In genomic region chr5:52051383-52052071, GRCm38 (mm10) we compare ENCODE assay signal across 10 mouse cellular contexts.
DNase-seq lines count a peak whose midpoint lies in the region; ATAC-seq lines count a peak whose summit lies in the region.
"Had no signal": no experiment of that assay in that cellular context is flagged by ENCODE, and none has a peak within 500 bp of the region (broad histone marks: within the 10 kb centered on the region; RNA-seq: fewer than 3 reads in every experiment).

No protein-coding gene starts in this region.

- intact Hi-C loops in gastrocnemius, postnatal 36 days (cut with DNase I), result no loop called here

- H3K4me1 ChIP-seq in hindbrain, embryonic 13.5 days (replicated peaks), result peaks cover 8% of the 10 kb centered on the region
- H3K4me1 ChIP-seq in hindbrain, embryonic 11.5 days (replicated peaks; ENCODE audit: control insufficient read depth, insufficient read depth, low read length), result no peaks in the 10 kb centered on the region
- H3K4me1 ChIP-seq in heart, embryonic 16.5 days (ENCODE audit: control insufficient read depth, insufficient read depth, low read length), result peaks cover 21% of the 10 kb centered on the region

- peak overlapping the region; percentile 41 for H3K27ac ChIP-seq in hindbrain, embryonic 13.5 days
- H3K27ac ChIP-seq in hindbrain, embryonic 11.5 days (ENCODE audit: low read depth, low read length), result no peak overlapping the region
- H3K27ac ChIP-seq in heart, embryonic 16.5 days (ENCODE audit: low read length), result peak overlapping the region; percentile 91
- H3K27ac ChIP-seq: embryonic facial prominence, embryonic 15.5 days; limb, embryonic 13.5 days had no signal

- DNase-seq in hindbrain, embryonic 11.5 days (ENCODE audit: low spot score), result no peak
- peak; percentile 49 to 50 for DNase-seq in cerebellum, adult 18-20 months
- DNase-seq in mesoderm, embryonic 11.5 days (ENCODE audit: low read depth, low spot score), result peak; percentile 1
- no peak for DNase-seq in gastrocnemius, postnatal 36 days
- no peak for DNase-seq in thymus, postnatal 25 days
- DNase-seq in spleen, postnatal 10 days (ENCODE audit: low spot score in 2 of 2), result no peak

- no peaks in the 10 kb centered on the region for H3K36me3 ChIP-seq in hindbrain, embryonic 13.5 days
- H3K36me3 ChIP-seq in hindbrain, embryonic 11.5 days (ENCODE audit: control insufficient read depth, insufficient read depth, low read length), result no peaks in the 10 kb centered on the region
- H3K36me3 ChIP-seq in heart, embryonic 16.5 days (ENCODE audit: control insufficient read depth, insufficient read depth), result no peaks in the 10 kb centered on the region
- H3K36me3 ChIP-seq: embryonic facial prominence, embryonic 15.5 days; limb, embryonic 13.5 days had no signal

- no peaks in the 10 kb centered on the region for H3K27me3 ChIP-seq in hindbrain, embryonic 13.5 days
- H3K27me3 ChIP-seq in hindbrain, embryonic 11.5 days (ENCODE audit: control insufficient read depth, insufficient read depth, low read length), result no peaks in the 10 kb centered on the region
- no peaks in the 10 kb centered on the region for H3K27me3 ChIP-seq in heart, embryonic 16.5 days (ENCODE audit: control insufficient read depth, insufficient read depth, low read length)
- H3K27me3 ChIP-seq: embryonic facial prominence, embryonic 15.5 days; limb, embryonic 13.5 days had no signal

- no peak overlapping the region for H3K4me3 ChIP-seq in hindbrain, embryonic 13.5 days
- no peak overlapping the region for H3K4me3 ChIP-seq in hindbrain, embryonic 11.5 days (ENCODE audit: low read depth, low read length)
- H3K4me3 ChIP-seq in heart, embryonic 16.5 days (ENCODE audit: low read length), result no peak overlapping the region
- H3K4me3 ChIP-seq: embryonic facial prominence, embryonic 15.5 days; limb, embryonic 13.5 days had no signal

- no peak overlapping the region for H3K9ac ChIP-seq in hindbrain, embryonic 13.5 days
- H3K9ac ChIP-seq in hindbrain, embryonic 11.5 days (ENCODE audit: low read depth, low read length), result no peak overlapping the region
- H3K9ac ChIP-seq in heart, embryonic 16.5 days (ENCODE audit: low read length), result no peak overlapping the region
- H3K9ac ChIP-seq: embryonic facial prominence, embryonic 15.5 days; limb, embryonic 13.5 days had no signal

- H3K9me3 ChIP-seq in hindbrain, embryonic 13.5 days, result no peaks in the 10 kb centered on the region
- no peaks in the 10 kb centered on the region for H3K9me3 ChIP-seq in hindbrain, embryonic 11.5 days (ENCODE audit: control insufficient read depth, low read length)
- no peaks in the 10 kb centered on the region for H3K9me3 ChIP-seq in heart, embryonic 16.5 days (replicated peaks; ENCODE audit: control insufficient read depth, low read length)
- H3K9me3 ChIP-seq: embryonic facial prominence, embryonic 15.5 days; limb, embryonic 13.5 days had no signal

- peak; percentile 43; the same call in 1 of the 2 replicates for ATAC-seq in hindbrain, embryonic 13.5 days (ENCODE audit: low FRiP score)
- no peak for ATAC-seq in hindbrain, embryonic 11.5 days (ENCODE audit: low FRiP score)
- ATAC-seq in heart, embryonic 16.5 days (replicated peaks; ENCODE audit: extremely low read depth, insufficient read depth, low FRiP score), result peak; percentile 96

- H3K4me2 ChIP-seq in hindbrain, embryonic 13.5 days, result no peak overlapping the region
- no peak overlapping the region for H3K4me2 ChIP-seq in hindbrain, embryonic 11.5 days (replicated peaks; ENCODE audit: low read depth, low read length)
- H3K4me2 ChIP-seq in heart, embryonic 16.5 days (ENCODE audit: low read depth, low read length), result peak overlapping the region; percentile 11
- H3K4me2 ChIP-seq: embryonic facial prominence, embryonic 15.5 days; limb, embryonic 13.5 days had no signal

- 46% methylated on average over 10 of the region's 10 CpGs for WGBS in hindbrain, embryonic 13.5 days
- WGBS in hindbrain, embryonic 11.5 days, result 58% methylated on average over 10 of the region's 10 CpGs
- 24% methylated on average over 10 of the region's 10 CpGs for WGBS in heart, embryonic 16.5 days

Comparison
In these comparisons a context has a peak if more than half of its experiments do, and no peak if none do; other contexts are left out.
1. DNase-seq: peak in cerebellum, adult 18-20 months (2 of 2) and mesoderm, embryonic 11.5 days (single experiment); none in hindbrain, embryonic 11.5 days (single experiment), gastrocnemius, postnatal 36 days (0 of 2), thymus, postnatal 25 days (single experiment) and spleen, postnatal 10 days (0 of 2).